Mouse (Mus musculus): ENCODE measurements around the gene Pla2g4b. TPM values are rescaled to one million over a fixed set of nuclear protein-coding genes. Genes with fewer than 3 reads are reported as not detected.

The Pla2g4b gene
- total RNA-seq, 2 experiments from 2014 or later = 4.4 to 5.1 TPM

- no peak for DNase-seq (ENCODE audit: low spot score in 2 of 2)
Measured at GRCm38 (mm10) chr2:120013831-120014486, 19.3 kb upstream of the Pla2g4b start.

GRCm38 (mm10) chr2:120015882-120016281 is 17.3 kb upstream of the Pla2g4b start:
- DNase-seq (ENCODE audit: low spot score in 2 of 2) = no peak

GRCm38 (mm10) chr2:120017599-120017998 is 15.6 kb upstream of the Pla2g4b start:
- DNase-seq (ENCODE audit: low spot score in 2 of 2) = no peak

- DNase-seq (ENCODE audit: low spot score in 2 of 2) = no peak
Measured at GRCm38 (mm10) chr2:120024337-120024736, 8.9 kb upstream of the Pla2g4b start.

- peak; percentile 88 to 91 for DNase-seq (ENCODE audit: low spot score in 2 of 2)
Measured at GRCm38 (mm10) chr2:120026984-120027949, 6.0 kb upstream of the Pla2g4b start, which contains the start of the genes Jmjd7 and Gm28042. Gene Jmjd7 (plus strand): TSS chr2:120027483. Gene Gm28042 (plus strand): TSS chr2:120027493.

GRCm38 (mm10) chr2:120027950-120028331 is 5.3 kb upstream of the Pla2g4b start:
- no peak for DNase-seq (ENCODE audit: low spot score in 2 of 2)

GRCm38 (mm10) chr2:120030380-120030779 is 2.8 kb upstream of the Pla2g4b start:
- DNase-seq (ENCODE audit: low spot score in 2 of 2) = no peak

- DNase-seq (ENCODE audit: low spot score in 2 of 2) = no peak
Measured at GRCm38 (mm10) chr2:120033726-120034125, 509 bp downstream of the Pla2g4b start.

- DNase-seq (ENCODE audit: low spot score in 2 of 2) = no peak
Measured at GRCm38 (mm10) chr2:120037744-120038143, 4.5 kb downstream of the Pla2g4b start.

- DNase-seq (ENCODE audit: low spot score in 2 of 2) = no peak
Measured at GRCm38 (mm10) chr2:120040991-120041390, 7.8 kb downstream of the Pla2g4b start.

- no peak for DNase-seq (ENCODE audit: low spot score in 2 of 2)
Measured at GRCm38 (mm10) chr2:120044101-120044603, 10.9 kb downstream of the Pla2g4b start.

GRCm38 (mm10) chr2:120044676-120045075 is 11.5 kb downstream of the Pla2g4b start:
- no peak for DNase-seq (ENCODE audit: low spot score in 2 of 2)

GRCm38 (mm10) chr2:120046486-120047310 is 13.5 kb downstream of the Pla2g4b start:
- DNase-seq (ENCODE audit: low spot score in 2 of 2) = no peak

- DNase-seq (ENCODE audit: low spot score in 2 of 2) = no peak
Measured at GRCm38 (mm10) chr2:120048173-120048572, 15.0 kb downstream of the Pla2g4b start.

- DNase-seq (ENCODE audit: low spot score in 2 of 2) = peak in 1 of 2 experiments; percentile 41
Measured at GRCm38 (mm10) chr2:120049632-120050274, 16.5 kb downstream of the Pla2g4b start.

- no peak for DNase-seq (ENCODE audit: low spot score in 2 of 2)
Measured at GRCm38 (mm10) chr2:120051405-120051804, 18.2 kb downstream of the Pla2g4b start.

GRCm38 (mm10) chr2:120054771-120055552 is 21.7 kb downstream of the Pla2g4b start:
- no peak for DNase-seq (ENCODE audit: low spot score in 2 of 2)

- DNase-seq (ENCODE audit: low spot score in 2 of 2) = no peak
Measured at GRCm38 (mm10) chr2:120055923-120056322, 22.7 kb downstream of the Pla2g4b start.

- no peak for DNase-seq (ENCODE audit: low spot score in 2 of 2)
Measured at GRCm38 (mm10) chr2:120058818-120059217, 25.6 kb downstream of the Pla2g4b start.

GRCm38 (mm10) chr2:120059466-120059865 is 26.2 kb downstream of the Pla2g4b start:
- DNase-seq (ENCODE audit: low spot score in 2 of 2) = no peak

Measured in layer of hippocampus, postnatal 10 days (tissue).